Mouse (Mus musculus) mammary gland, adult 2 months (tissue): Measurements from ENCODE around the gene Chil1. TPM values are rescaled to one million over a fixed set of nuclear protein-coding genes. Genes with fewer than 3 reads are reported as not detected.

Experiments used
- polyA plus RNA-seq: library from polyadenylated mRNA; depleted of rRNA; stranded (reverse); fragments of >200 nt; gene quantifications from 2 replicates; pipeline ENCODE4 v1.2.3, GENCODE M21; 2012; ENCODE audit warnings: low replicate concordance; rRNA removed

Chil1 gene
- polyA plus RNA-seq: 39.0 and 44.0 TPM in 2 replicates

DNA sequence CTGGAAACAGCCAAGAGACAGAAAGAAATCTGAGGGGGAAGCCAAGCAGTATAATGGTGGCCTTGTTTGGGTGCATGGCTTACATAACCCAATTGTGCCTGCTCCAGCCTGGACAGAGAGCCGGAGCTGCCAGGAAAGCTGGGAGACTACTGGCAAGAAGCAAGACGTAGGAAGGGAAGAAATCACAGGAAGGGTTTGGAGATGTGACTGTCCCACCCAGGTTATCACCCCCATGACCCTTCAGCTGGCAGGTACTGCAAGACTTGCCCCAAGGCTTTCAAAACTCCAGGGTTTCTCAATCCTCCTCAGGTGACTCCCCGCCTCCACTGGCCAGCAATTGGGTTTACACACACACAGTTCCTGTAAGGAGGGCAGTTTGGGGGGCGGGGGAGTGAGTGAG lies at the start of gene Chil1:
TSS of gene Chil1 (plus strand) at position 152 of the 400 bp plus-strand sequence.

DNA sequence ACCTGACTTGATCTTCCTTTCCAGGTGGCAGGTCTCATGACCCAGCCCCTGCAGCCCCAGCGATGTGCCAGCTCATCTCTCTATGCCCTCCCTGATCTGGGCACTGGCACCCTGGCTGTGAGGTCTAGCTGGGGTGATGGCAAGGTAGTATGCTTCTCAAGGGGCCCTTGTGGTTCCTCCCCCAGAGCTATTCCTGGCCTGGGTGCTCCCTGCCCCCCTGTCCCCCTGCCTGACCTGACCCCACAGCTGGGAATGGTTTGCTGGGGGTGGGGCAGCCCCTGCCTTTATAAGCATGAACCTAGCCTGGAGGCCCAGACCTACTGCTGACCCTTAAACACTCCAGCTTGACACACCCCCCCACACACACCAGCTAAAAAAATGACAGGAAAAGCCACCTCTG lies 11.2 kb downstream of the Chil1 start, which contains the start of gene Mybph:
TSS of gene Mybph (plus strand) at position 323 of the 400 bp plus-strand sequence.

DNA sequence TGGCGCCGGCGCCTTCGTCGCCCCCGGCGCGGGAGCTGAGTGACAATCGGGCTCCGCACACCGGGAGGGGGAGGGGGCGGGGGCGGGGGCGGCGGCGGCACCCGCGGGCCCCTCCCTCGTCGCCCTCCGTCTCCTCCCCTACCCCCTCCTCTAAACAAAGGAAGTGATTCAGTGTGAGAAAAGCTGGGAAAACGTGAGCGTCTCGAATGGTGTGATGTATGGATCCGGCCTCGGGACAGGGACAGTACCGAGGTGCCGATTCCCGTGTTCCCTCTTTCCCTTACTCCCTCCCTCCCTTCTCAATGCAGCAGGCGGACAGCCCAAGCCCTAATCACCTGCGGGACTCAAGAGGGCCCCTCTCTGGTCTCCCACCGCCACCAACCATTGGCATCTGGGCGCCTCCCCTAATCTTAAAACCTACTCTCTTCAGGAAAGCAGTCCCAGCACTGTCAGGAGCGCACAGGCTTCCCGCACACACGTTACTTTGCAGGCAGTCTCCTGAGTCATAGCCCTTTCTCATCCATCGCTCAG lies 53.5 kb downstream of the Chil1 start, which contains the start of gene Adora1:
TSS of gene Adora1 (minus strand) at position 41 of the 531 bp plus-strand sequence.

Other genes starting within 250 kb of the Chil1 start
- 10.6 and 11.6 TPM in 2 replicates for gene Fmod, start 144.9 kb upstream of the Chil1 start, polyA plus RNA-seq
- 56.0 and 72.6 TPM in 2 replicates for gene Btg2, start 103.1 kb upstream of the Chil1 start, polyA plus RNA-seq
- gene Chit1, start 70.9 kb upstream of the Chil1 start, polyA plus RNA-seq: 0.29 and 2.8 TPM in 2 replicates
- gene Mybph, start 11.3 kb downstream of the Chil1 start, polyA plus RNA-seq: 0.35 and 84.8 TPM in 2 replicates
- 49.7 and 69.5 TPM in 2 replicates for gene Adora1, start 53.3 kb downstream of the Chil1 start, polyA plus RNA-seq
- gene Myog, start 107.8 kb downstream of the Chil1 start, polyA plus RNA-seq: 2.5 TPM in 1 of 2 replicates, not detected in the other
- gene Ppfia4, start 150.8 kb downstream of the Chil1 start, polyA plus RNA-seq: 14.4 and 18.9 TPM in 2 replicates
- 46.1 and 75.4 TPM in 2 replicates for gene Tmem183a, start 179.8 kb downstream of the Chil1 start, polyA plus RNA-seq
- not detected in 2 replicates for gene 4933406M09Rik, start 203.8 kb downstream of the Chil1 start, polyA plus RNA-seq
- 39.2 and 96.5 TPM in 2 replicates for gene Cyb5r1, start 223.4 kb downstream of the Chil1 start, polyA plus RNA-seq
- gene Adipor1, start 233.2 kb downstream of the Chil1 start, polyA plus RNA-seq: 112 and 149 TPM in 2 replicates